Mouse (Mus musculus): ENCODE measurements around the gene Kcnq5. TPM values are rescaled to one million over a fixed set of nuclear protein-coding genes. Genes with fewer than 3 reads are reported as not detected.

Kcnq5 gene
- polyA plus RNA-seq, 1 experiment from 2014 or later = 7.0 TPM

DNA sequence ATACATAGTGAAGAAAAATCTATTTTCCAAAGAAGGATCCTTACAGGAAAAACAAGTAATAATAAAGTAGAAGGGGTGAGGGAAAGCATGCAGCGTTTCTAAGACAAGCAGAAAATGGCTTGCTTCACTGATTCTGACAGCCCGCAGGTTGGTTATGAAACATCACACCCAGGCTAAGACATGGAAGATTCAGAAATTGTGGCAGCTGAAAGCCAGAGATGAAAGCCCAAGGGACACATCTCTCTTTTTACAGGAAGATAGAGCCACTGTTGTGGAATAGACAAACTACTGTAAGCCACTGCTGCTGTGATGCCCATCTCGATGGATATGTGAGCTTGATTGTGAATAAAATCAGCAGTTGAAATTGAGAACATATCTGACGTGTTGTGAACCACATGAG is 20.9 kb downstream of the Kcnq5 start:
- Histone ChIP-seq H3K36me3 (no peaks in the 10 kb centered on the region), H3K4me1 (replicated peaks) (peaks cover 22% of the 10 kb centered on the region), H3K27me3 (replicated peaks) (no peaks in the 10 kb centered on the region), H3K27ac (ENCODE audit: poor library complexity, severe bottlenecking) (peak overlapping the region; percentile 43; the same call in 1 of the 2 replicates), H3K9me3 (replicated peaks) (no peaks in the 10 kb centered on the region), H3K9ac (no peak overlapping the region), H3K4me2 (no peak overlapping the region), H3K4me3 (no peak overlapping the region)
- ATAC-seq (ENCODE audit: insufficient number of reproducible peaks, low FRiP score) = no peak
- 58% methylated on average over 4 of the region's 4 CpGs for WGBS

DNA sequence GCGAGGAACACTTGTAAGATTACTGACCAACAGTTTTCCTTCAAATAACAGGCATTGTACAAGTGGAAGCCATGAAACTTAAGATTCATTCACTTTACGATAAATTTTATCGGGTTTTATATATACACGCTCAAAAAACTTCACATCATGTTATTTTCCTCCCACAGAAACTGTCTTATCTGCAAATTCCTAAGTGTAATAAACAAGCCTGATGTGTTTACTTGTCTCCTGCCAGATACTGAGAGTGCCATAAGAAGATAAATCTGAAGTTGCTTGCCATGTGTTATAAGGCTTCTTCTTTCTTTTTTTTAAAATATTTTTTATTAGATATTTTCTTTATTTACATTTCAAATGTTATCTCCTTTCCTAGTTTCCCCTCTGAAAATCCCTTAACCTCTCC is 34.6 kb downstream of the Kcnq5 start:
- 73% methylated on average over 4 of the region's 4 CpGs for WGBS
- H3K36me3 ChIP-seq = no peaks in the 10 kb centered on the region
- no peaks in the 10 kb centered on the region for H3K9me3 ChIP-seq (replicated peaks)
- H3K4me2 ChIP-seq = no peak overlapping the region
- H3K27ac ChIP-seq (ENCODE audit: poor library complexity, severe bottlenecking) = no peak overlapping the region
- H3K4me3 ChIP-seq = no peak overlapping the region
- H3K4me1 ChIP-seq (replicated peaks) = no peaks in the 10 kb centered on the region
- H3K9ac ChIP-seq = no peak overlapping the region
- no peaks in the 10 kb centered on the region for H3K27me3 ChIP-seq (replicated peaks)
- ATAC-seq (ENCODE audit: insufficient number of reproducible peaks, low FRiP score) = no peak

DNA sequence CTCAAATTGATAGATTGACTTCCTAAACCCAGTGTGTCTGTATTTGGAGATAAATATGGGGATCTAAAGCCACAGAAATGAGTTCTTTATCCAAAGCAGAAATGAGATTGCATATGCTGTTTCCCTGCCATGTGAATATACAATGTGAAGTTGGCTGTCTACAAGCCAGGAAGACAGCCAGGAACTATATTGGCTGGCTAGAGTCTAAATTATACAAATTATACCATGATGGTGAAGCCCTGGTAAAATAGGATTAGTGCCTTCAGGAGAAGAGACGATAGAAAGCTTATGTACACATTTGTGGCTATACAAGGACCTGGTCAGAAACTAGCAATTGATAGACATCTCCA is 38.5 kb downstream of the Kcnq5 start:
- ATAC-seq (ENCODE audit: insufficient number of reproducible peaks, low FRiP score) = no peak
- 87% methylated on average over 1 of the region's 1 CpGs for WGBS
- no peak overlapping the region for H3K4me2 ChIP-seq
- H3K27me3 ChIP-seq (replicated peaks) = no peaks in the 10 kb centered on the region
- no peak overlapping the region for H3K27ac ChIP-seq (ENCODE audit: poor library complexity, severe bottlenecking)
- no peaks in the 10 kb centered on the region for H3K36me3 ChIP-seq
- H3K9ac ChIP-seq = no peak overlapping the region
- peaks cover 6% of the 10 kb centered on the region for H3K4me1 ChIP-seq (replicated peaks)
- no peaks in the 10 kb centered on the region for H3K9me3 ChIP-seq (replicated peaks)
- H3K4me3 ChIP-seq = no peak overlapping the region

DNA sequence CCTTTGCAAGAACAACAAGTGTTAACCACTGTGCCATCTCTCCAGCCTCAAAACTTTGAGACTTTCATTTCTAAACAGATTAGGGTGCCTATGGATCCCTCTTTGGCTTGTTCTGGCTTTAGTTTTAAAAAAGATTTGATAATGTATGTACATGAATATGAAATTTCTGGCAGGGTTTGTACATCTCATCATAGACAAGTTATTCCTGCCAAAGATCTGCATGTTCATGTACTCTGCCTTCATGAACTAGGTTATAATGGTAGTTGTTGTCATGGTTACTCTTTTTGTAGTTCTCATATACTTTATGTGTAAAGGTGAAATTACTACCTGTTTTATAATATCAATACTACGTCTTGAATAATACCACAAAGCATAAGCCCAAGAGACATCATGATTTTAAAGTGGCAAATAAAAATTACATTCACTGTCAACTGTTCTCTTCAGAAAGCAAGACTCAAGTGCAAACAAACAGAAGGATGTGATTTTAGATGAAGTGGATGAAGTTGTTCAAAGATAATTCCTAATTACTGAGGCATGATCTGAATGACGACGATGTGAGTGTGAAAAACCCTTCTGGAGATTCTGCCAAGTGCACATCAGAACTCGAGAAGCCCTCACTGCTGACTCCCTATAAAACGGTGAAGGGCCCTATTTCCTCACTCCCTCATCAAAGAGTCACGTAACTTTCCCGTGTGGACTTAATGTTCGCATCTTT is 39.0 kb downstream of the Kcnq5 start:
- no peak overlapping the region for H3K4me2 ChIP-seq
- no peak overlapping the region for H3K9ac ChIP-seq
- WGBS = 71% methylated on average over 8 of the region's 8 CpGs
- no peaks in the 10 kb centered on the region for H3K27me3 ChIP-seq (replicated peaks)
- no peaks in the 10 kb centered on the region for H3K9me3 ChIP-seq (replicated peaks)
- no peak for ATAC-seq (ENCODE audit: insufficient number of reproducible peaks, low FRiP score)
- peaks cover 6% of the 10 kb centered on the region for H3K4me1 ChIP-seq (replicated peaks)
- no peaks in the 10 kb centered on the region for H3K36me3 ChIP-seq
- no peak overlapping the region for H3K27ac ChIP-seq (ENCODE audit: poor library complexity, severe bottlenecking)
- no peak overlapping the region for H3K4me3 ChIP-seq

DNA sequence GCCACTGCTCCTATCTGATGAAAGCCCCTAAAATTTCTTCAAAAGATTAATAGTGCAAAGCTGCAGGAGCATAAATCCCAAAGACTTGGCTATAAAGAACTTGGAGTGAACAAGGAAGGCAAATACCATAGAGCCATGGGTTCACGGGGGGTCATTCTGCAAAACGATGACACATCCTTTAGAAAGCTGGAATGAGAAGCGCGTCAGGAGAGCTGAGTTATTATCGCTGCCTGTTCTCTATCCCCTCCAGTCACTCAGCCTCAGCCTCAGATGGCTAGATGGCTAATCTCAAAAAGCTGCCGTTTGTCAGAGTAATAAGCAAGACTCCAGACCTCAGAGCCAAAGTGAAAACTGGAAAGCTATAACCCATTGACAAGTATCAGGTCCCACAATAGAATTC is 42.5 kb downstream of the Kcnq5 start:
- peaks cover 8% of the 10 kb centered on the region for H3K4me1 ChIP-seq (replicated peaks)
- H3K27ac ChIP-seq (ENCODE audit: poor library complexity, severe bottlenecking) = no peak overlapping the region
- H3K9me3 ChIP-seq (replicated peaks) = no peaks in the 10 kb centered on the region
- WGBS = 42% methylated on average over 6 of the region's 6 CpGs
- H3K4me3 ChIP-seq = no peak overlapping the region
- peak overlapping the region; percentile 7; the same call in 1 of the 2 replicates for H3K4me2 ChIP-seq
- ATAC-seq (ENCODE audit: insufficient number of reproducible peaks, low FRiP score) = no peak
- no peaks in the 10 kb centered on the region for H3K36me3 ChIP-seq
- no peak overlapping the region for H3K9ac ChIP-seq
- H3K27me3 ChIP-seq (replicated peaks) = no peaks in the 10 kb centered on the region

DNA sequence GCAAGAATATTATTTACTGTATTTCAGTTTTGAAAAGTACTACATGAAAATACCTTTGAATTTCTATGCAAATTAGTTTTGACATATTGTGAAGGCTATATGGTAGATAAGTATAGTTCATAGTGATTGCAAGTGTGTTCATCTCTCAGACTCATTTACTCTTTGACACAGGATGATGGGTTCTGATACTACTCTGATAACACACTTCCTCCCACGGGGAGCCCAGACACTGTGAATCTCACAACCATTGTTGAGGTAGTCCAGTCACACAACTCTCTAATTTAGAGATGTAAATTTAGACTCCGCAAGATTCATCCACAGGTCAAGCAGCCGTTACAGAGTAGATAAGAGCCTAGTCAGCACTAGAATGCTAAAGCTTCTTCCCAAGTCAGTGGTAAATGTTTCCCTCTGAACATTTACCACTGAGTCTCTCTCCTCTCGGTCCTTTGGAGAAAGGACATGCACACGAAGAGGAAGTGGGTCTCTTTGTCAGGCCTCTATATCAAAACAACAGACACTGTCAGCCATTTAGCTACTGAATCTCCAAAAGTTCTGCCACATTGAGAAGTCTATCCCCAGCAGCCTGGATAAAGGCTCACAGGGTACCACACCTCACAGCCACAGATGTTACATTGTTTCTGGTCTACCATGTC is 65.5 kb downstream of the Kcnq5 start:
- Histone ChIP-seq H3K4me1 (replicated peaks) (peaks cover 6% of the 10 kb centered on the region; the same call in 1 of the 2 replicates), H3K9me3 (replicated peaks) (no peaks in the 10 kb centered on the region), H3K4me2 (no peak overlapping the region), H3K9ac (no peak overlapping the region), H3K27ac (ENCODE audit: poor library complexity, severe bottlenecking) (no peak overlapping the region), H3K27me3 (replicated peaks) (no peaks in the 10 kb centered on the region), H3K36me3 (no peaks in the 10 kb centered on the region), H3K4me3 (no peak overlapping the region)
- ATAC-seq (ENCODE audit: insufficient number of reproducible peaks, low FRiP score) = no peak
- 15% methylated on average over 5 of the region's 5 CpGs for WGBS

DNA sequence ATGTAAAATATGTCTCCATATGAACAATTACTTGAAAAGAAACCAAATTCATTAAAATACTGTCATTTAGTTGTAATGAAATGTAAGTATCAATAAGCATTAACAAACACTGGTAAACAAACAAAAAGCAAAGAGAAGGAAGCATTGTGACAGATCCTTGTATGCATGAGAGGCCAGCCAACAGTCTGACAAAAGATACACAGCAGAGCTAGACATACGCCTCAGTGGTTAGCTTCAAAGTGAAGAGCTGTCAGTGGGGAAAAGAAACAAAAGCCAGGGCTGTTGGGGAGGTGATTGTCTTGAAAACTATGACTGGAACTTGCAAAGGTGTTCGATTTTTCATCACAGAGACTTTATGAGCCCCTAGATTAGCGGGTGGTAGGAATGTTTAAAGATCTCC is 78.0 kb downstream of the Kcnq5 start:
- H3K36me3 ChIP-seq = no peaks in the 10 kb centered on the region
- H3K27me3 ChIP-seq (replicated peaks) = no peaks in the 10 kb centered on the region
- no peak for ATAC-seq (ENCODE audit: insufficient number of reproducible peaks, low FRiP score)
- WGBS = 46% methylated on average over 3 of the region's 3 CpGs
- H3K27ac ChIP-seq (ENCODE audit: poor library complexity, severe bottlenecking) = no peak overlapping the region
- no peak overlapping the region for H3K9ac ChIP-seq
- H3K9me3 ChIP-seq (replicated peaks) = no peaks in the 10 kb centered on the region
- H3K4me3 ChIP-seq = no peak overlapping the region
- no peak overlapping the region for H3K4me2 ChIP-seq
- H3K4me1 ChIP-seq (replicated peaks) = 0 out of 2 replicates have a peak, but pooled peaks cover 2% of the 10 kb centered on the region

DNA sequence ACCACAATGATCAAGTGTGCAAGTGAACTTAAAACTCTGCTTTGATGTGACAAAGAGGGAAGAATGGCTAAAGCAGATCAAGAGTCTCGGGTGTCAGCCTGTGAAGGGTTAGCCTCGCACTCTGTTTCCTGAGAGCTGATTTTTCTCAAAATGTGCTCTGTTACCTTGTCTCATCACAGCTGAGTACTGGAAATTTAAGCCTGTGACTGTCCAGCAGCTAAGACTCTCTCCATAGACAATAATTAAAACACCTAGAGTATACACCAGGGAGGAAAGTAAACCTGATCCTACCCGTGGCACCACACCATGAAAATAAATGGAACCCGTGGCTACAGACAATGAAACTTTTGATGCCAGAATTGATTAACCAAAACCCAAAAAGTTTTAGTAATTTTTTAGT is 90.9 kb downstream of the Kcnq5 start:
- no peaks in the 10 kb centered on the region for H3K36me3 ChIP-seq
- H3K9me3 ChIP-seq (replicated peaks) = no peaks in the 10 kb centered on the region
- H3K9ac ChIP-seq = no peak overlapping the region
- whole genome bisulfite sequencing = 82% methylated on average over 4 of the region's 4 CpGs
- H3K27ac ChIP-seq (ENCODE audit: poor library complexity, severe bottlenecking) = no peak overlapping the region
- H3K27me3 ChIP-seq (replicated peaks) = no peaks in the 10 kb centered on the region
- H3K4me2 ChIP-seq = no peak overlapping the region
- no peak for ATAC-seq (ENCODE audit: insufficient number of reproducible peaks, low FRiP score)
- no peak overlapping the region for H3K4me3 ChIP-seq
- H3K4me1 ChIP-seq (replicated peaks) = no peaks in the 10 kb centered on the region

DNA sequence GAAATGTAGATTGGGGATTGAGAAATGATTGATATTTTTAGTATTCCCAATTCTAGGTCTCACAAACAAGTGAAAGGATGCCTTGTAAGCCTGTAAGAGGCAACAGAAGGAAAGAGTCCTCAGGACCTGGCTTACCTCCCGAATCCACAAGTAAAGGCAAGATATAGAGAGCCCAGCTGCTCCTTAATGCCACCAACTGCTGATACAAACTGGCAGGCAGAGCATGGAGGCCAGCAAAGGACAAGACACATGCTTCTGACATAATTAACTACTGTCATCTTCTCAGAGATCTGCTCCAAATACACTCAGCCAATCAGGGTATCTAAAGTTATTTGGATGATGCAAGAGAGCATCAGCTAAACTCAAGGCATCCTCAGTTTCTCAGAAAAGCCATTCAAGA is 93.3 kb downstream of the Kcnq5 start:
- WGBS = 64% methylated on average over 1 of the region's 1 CpGs
- H3K4me2 ChIP-seq = no peak overlapping the region
- no peak for ATAC-seq (ENCODE audit: insufficient number of reproducible peaks, low FRiP score)

DNA sequence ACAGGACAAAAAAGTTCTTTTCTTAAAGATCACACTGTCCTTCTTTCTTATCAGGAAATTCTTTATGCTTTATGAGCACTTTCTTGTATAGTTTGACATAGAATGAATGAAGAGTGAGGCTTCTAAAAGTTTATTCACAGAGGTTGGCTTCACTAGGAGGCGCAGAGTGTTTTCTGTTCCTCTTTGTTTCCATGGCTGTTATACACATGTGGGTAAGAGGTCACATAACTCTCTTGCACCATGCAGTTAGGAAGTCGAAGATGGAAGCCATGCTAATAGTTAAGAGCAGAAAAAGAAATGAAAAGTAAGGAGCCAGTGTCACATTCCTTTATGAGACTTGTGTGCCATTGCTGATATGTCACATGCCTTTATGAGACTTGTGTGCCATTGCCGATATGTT is 105.3 kb downstream of the Kcnq5 start:
- no peak overlapping the region for H3K4me3 ChIP-seq
- H3K27me3 ChIP-seq (replicated peaks) = no peaks in the 10 kb centered on the region
- 0 out of 2 replicates have a peak, but pooled peaks cover 2% of the 10 kb centered on the region for H3K9me3 ChIP-seq (replicated peaks)
- H3K4me1 ChIP-seq (replicated peaks) = peaks cover 8% of the 10 kb centered on the region
- H3K36me3 ChIP-seq = no peaks in the 10 kb centered on the region
- whole genome bisulfite sequencing = 57% methylated on average over 3 of the region's 3 CpGs
- no peak overlapping the region for H3K9ac ChIP-seq
- H3K27ac ChIP-seq (ENCODE audit: poor library complexity, severe bottlenecking) = no peak overlapping the region
- no peak for ATAC-seq (ENCODE audit: insufficient number of reproducible peaks, low FRiP score)
- no peak overlapping the region for H3K4me2 ChIP-seq

More for the DNA sequence above, 93.3 kb downstream of the Kcnq5 start:
- H3K4me3 ChIP-seq = no peak overlapping the region
- H3K27ac ChIP-seq (ENCODE audit: poor library complexity, severe bottlenecking) = no peak overlapping the region
- no peak overlapping the region for H3K9ac ChIP-seq
- H3K36me3 ChIP-seq = no peaks in the 10 kb centered on the region
- no peaks in the 10 kb centered on the region for H3K27me3 ChIP-seq (replicated peaks)
- H3K9me3 ChIP-seq (replicated peaks) = no peaks in the 10 kb centered on the region
- no peaks in the 10 kb centered on the region for H3K4me1 ChIP-seq (replicated peaks)

DNA sequence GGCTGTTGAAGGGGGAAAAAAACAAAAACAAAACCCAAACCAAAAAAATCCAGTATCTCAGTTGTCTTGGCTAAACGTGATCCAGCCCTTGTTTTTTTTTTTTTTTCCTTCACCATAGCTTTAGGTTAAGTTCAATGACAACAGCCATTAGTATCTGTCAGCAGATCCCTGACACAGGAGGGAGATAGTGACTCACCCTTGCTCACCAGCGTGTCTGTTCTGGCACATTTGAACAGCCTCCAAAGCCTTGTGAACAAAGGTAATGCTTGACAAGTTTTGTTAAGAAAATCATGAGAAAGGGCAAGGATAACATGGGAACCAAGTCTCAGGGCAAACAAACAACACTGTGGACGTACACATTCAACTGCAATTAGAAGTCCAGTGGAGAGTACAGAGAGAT is 123.2 kb downstream of the Kcnq5 start:
- no peak overlapping the region for H3K9ac ChIP-seq
- H3K36me3 ChIP-seq = no peaks in the 10 kb centered on the region
- peaks cover 18% of the 10 kb centered on the region for H3K4me1 ChIP-seq (replicated peaks)
- peak overlapping the region; percentile 77 for H3K27ac ChIP-seq (ENCODE audit: poor library complexity, severe bottlenecking)
- 17% methylated on average over 3 of the region's 3 CpGs for WGBS
- no peak overlapping the region for H3K4me2 ChIP-seq
- H3K9me3 ChIP-seq (replicated peaks) = no peaks in the 10 kb centered on the region
- no peaks in the 10 kb centered on the region for H3K27me3 ChIP-seq (replicated peaks)
- H3K4me3 ChIP-seq = no peak overlapping the region
- no peak for ATAC-seq (ENCODE audit: insufficient number of reproducible peaks, low FRiP score)

DNA sequence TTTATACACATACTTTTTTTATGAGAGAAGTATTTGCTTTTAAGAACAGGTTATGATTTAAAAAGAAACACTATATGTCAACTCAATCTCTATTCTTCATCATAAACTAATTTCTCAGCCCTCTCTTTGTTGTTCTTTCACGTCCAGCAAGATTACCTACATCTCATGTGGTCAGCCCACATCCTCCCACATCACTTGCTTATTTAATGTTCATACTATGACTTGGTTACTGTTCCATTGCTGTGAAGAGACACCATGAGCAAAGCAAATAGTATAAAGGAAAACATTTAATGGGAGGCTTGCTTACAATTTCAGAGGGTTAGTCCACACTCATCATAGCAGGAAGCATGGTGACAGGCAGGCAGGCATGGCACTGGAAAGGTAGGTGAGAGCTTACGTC is 124.4 kb downstream of the Kcnq5 start:
- Histone ChIP-seq H3K4me2 (no peak overlapping the region), H3K9ac (no peak overlapping the region), H3K27me3 (replicated peaks) (no peaks in the 10 kb centered on the region), H3K27ac (ENCODE audit: poor library complexity, severe bottlenecking) (no peak overlapping the region), H3K4me3 (no peak overlapping the region), H3K4me1 (replicated peaks) (peaks cover 15% of the 10 kb centered on the region), H3K9me3 (replicated peaks) (no peaks in the 10 kb centered on the region), H3K36me3 (no peaks in the 10 kb centered on the region)
- no peak for ATAC-seq (ENCODE audit: insufficient number of reproducible peaks, low FRiP score)
- 64% methylated on average over 2 of the region's 2 CpGs for WGBS

All from heart, embryonic 12.5 days (tissue).